Mouse (Mus musculus): ENCODE data around the gene Stx1b. TPM values are rescaled to one million over a fixed set of nuclear protein-coding genes. Genes with fewer than 3 reads are reported as not detected.

Stx1b gene
- polyA plus RNA-seq, 1 experiment from 2014 or later, result 1.3 TPM

Other genes with a start within 250 kb of the Stx1b start
- gene Ccdc189, start 236.0 kb downstream of the Stx1b start, polyA plus RNA-seq (2015; fragmentation: Nextera tagmentation; extraction: Ambion mirVana), result 23.6 and 23.7 TPM in 2 replicates
- 47.6 and 51.1 TPM in 2 replicates for gene Rnf40, start 235.8 kb downstream of the Stx1b start, polyA plus RNA-seq (2015; fragmentation: Nextera tagmentation; extraction: Ambion mirVana)
- gene Zfp629, start 208.8 kb downstream of the Stx1b start, polyA plus RNA-seq (2015; fragmentation: Nextera tagmentation; extraction: Ambion mirVana), result 12.5 and 12.6 TPM in 2 replicates
- 40.5 and 46.1 TPM in 2 replicates for gene Bcl7c, start 115.6 kb downstream of the Stx1b start, polyA plus RNA-seq (2015; fragmentation: Nextera tagmentation; extraction: Ambion mirVana)
- 11.4 and 11.8 TPM in 2 replicates for gene Ctf1, start 111.8 kb downstream of the Stx1b start, polyA plus RNA-seq (2015; fragmentation: Nextera tagmentation; extraction: Ambion mirVana)
- gene Ctf2, start 92.4 kb downstream of the Stx1b start, polyA plus RNA-seq (2015; fragmentation: Nextera tagmentation; extraction: Ambion mirVana), result 0.23 and 0.24 TPM in 2 replicates
- 3.1 and 3.8 TPM in 2 replicates for gene Fbxl19, start 80.0 kb downstream of the Stx1b start, polyA plus RNA-seq (2015; fragmentation: Nextera tagmentation; extraction: Ambion mirVana)
- 29.1 and 32.7 TPM in 2 replicates for gene Orai3, start 54.7 kb downstream of the Stx1b start, polyA plus RNA-seq (2015; fragmentation: Nextera tagmentation; extraction: Ambion mirVana)
- gene Setd1a, start 47.9 kb downstream of the Stx1b start, polyA plus RNA-seq (2015; fragmentation: Nextera tagmentation; extraction: Ambion mirVana), result 13.8 and 18.1 TPM in 2 replicates
- gene Gm49388, start 38.9 kb downstream of the Stx1b start, polyA plus RNA-seq (2015; fragmentation: Nextera tagmentation; extraction: Ambion mirVana), result not detected in 2 replicates
- 27.5 and 32.1 TPM in 2 replicates for gene Hsd3b7, start 23.9 kb downstream of the Stx1b start, polyA plus RNA-seq (2015; fragmentation: Nextera tagmentation; extraction: Ambion mirVana)
- gene Stx4a, start 255 bp downstream of the Stx1b start, polyA plus RNA-seq (2015; fragmentation: Nextera tagmentation; extraction: Ambion mirVana), result 44.5 and 45.1 TPM in 2 replicates
- 11.2 and 11.3 TPM in 2 replicates for gene Zfp646, start 51.7 kb upstream of the Stx1b start, polyA plus RNA-seq (2015; fragmentation: Nextera tagmentation; extraction: Ambion mirVana)
- gene Zfp668, start 52.3 kb upstream of the Stx1b start, polyA plus RNA-seq (2015; fragmentation: Nextera tagmentation; extraction: Ambion mirVana), result 15.0 and 17.5 TPM in 2 replicates
- gene Prss53, start 66.4 kb upstream of the Stx1b start, polyA plus RNA-seq (2015; fragmentation: Nextera tagmentation; extraction: Ambion mirVana), result 1.1 and 2.0 TPM in 2 replicates
- gene Gm21974, start 70.9 kb upstream of the Stx1b start, polyA plus RNA-seq (2015; fragmentation: Nextera tagmentation; extraction: Ambion mirVana), result not detected in 2 replicates
- 159 and 162 TPM in 2 replicates for gene Vkorc1, start 71.1 kb upstream of the Stx1b start, polyA plus RNA-seq (2015; fragmentation: Nextera tagmentation; extraction: Ambion mirVana)
- gene Bckdk, start 79.5 kb upstream of the Stx1b start, polyA plus RNA-seq (2015; fragmentation: Nextera tagmentation; extraction: Ambion mirVana), result 129 and 133 TPM in 2 replicates
- gene Kat8, start 88.0 kb upstream of the Stx1b start, polyA plus RNA-seq (2015; fragmentation: Nextera tagmentation; extraction: Ambion mirVana), result 37.2 and 38.9 TPM in 2 replicates
- 101 and 108 TPM in 2 replicates for gene Prss8, start 105.6 kb upstream of the Stx1b start, polyA plus RNA-seq (2015; fragmentation: Nextera tagmentation; extraction: Ambion mirVana)
- 12.3 and 12.4 TPM in 2 replicates for gene Prss36, start 122.2 kb upstream of the Stx1b start, polyA plus RNA-seq (2015; fragmentation: Nextera tagmentation; extraction: Ambion mirVana)
- 299 and 328 TPM in 2 replicates for gene Fus, start 142.9 kb upstream of the Stx1b start, polyA plus RNA-seq (2015; fragmentation: Nextera tagmentation; extraction: Ambion mirVana)
- 37.6 and 51.2 TPM in 2 replicates for gene Pycard, start 169.3 kb upstream of the Stx1b start, polyA plus RNA-seq (2015; fragmentation: Nextera tagmentation; extraction: Ambion mirVana)
- 0.28 and 0.63 TPM in 2 replicates for gene Trim72, start 179.4 kb upstream of the Stx1b start, polyA plus RNA-seq (2015; fragmentation: Nextera tagmentation; extraction: Ambion mirVana)
- 1.3 and 1.6 TPM in 2 replicates for gene Itgam, start 238.1 kb upstream of the Stx1b start, polyA plus RNA-seq (2015; fragmentation: Nextera tagmentation; extraction: Ambion mirVana)
- not detected in 2 replicates for gene Gm49368, start 238.1 kb upstream of the Stx1b start, polyA plus RNA-seq (2015; fragmentation: Nextera tagmentation; extraction: Ambion mirVana)

Data from lung, embryonic 16.5 days (tissue).